Mouse (Mus musculus) retina, embryonic 14.5 days (tissue): ENCODE data around the gene 0610037L13Rik.

Experiments used
- DNase-seq: peaks from one replicate; pipeline ENCODE4 v3.0.0-alpha.2; 2015; ENCODE audit warnings: low spot score

0610037L13Rik gene

GRCm38 (mm10) chr4:107920336-107920735 is 30.7 kb downstream of the 0610037L13Rik start:
- no peak for DNase-seq

DNA sequence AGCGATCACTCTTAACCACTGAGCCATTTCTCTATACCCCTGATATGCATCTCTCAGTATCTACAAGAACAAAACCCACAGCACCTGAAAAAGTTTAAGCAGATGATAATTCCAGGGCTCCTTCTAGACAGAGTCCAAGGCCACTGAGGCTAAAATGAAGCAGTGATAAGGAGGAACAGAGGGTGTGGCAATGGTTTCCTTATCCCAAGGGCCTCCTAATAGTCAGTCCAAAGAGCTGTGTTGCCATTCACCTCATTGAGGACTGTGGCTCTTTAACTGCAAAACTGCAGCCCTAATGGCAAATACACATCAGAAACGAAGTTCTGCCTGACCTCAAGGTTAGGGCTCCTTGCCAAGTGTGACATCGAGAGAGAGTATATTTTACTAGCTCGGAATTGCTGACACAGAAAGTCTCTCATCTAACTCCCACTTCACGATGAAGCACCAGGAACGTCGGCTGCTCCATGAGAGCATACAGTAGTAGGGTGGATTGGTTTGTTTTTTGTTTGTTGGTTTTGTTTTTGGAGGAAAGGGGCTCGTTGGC is 31.6 kb downstream of the 0610037L13Rik start:
- no peak for DNase-seq

DNA sequence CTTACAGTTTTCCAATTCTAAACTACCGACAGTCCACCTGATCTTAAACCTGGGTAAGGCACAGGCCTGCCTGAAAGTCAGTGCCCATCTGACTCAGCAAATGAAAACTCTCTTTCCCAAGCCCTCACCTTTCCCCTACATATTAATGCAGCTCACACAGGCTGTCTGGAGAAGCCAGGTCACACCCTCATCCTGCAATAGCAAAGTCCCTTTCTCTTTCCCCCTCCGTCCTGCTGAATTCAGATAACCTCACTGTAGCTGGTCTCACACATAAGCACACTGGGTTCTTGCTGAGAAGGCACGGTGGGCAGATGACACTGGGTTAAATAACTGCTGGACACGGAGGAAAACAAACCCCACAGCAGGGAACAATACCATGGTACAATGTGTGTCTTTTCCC is 32.3 kb downstream of the 0610037L13Rik start:
- DNase-seq: no peak

DNA sequence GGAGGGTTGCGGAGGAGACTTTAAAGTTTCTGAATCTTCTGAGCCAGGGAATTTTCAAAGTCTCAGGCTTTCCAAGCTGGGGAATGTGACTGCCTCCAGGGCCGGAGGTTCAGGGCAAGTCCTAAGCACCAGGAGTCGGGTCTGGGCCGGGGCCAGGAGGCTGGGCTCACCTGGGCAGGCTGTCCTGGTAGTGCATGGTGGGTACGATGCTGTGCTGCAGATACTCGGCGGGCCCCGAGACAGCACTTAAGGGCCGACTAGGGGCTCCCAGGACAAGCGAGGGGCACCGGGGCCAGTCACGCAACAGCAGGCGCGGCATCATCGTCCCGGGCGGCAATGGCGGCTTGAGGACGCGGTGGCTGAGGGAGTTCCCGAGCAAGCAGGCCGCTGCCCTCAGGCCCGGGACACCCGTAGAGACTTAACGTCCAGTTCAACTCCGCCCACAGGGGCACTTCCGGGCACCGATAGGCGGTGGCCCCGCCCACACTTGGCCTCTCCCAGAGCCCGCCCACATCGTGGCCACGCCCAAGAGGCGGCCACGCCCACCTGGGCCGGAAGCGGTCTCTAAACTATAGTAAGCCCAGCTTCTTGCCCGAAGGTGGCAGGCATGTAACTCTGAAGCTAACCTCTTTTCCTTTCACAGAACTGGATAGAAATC is 33.7 kb downstream of the 0610037L13Rik start, which contains the start of gene Cpt2:
Cpt2 (minus strand) TSS at position 466 of the 658 bp plus-strand sequence.
- peak; percentile 98 for DNase-seq

DNA sequence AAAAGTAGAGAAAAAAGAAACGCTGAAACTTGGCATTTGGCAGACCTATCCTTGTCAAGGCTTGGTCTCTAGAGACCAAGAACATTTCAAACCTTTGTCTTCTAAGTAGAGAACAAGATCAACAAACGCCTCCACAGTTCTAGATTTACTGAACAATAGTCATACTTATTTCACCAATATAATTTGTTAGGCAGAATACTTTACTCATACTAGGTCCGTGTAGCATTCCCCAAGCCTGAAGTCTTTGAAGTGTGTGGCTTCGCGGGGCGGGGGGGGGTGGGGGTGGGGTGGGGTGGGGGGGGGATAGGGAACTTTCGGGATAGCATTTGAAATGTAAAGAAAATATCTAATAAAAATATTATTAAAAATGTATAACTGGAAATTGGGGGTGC is 34.2 kb downstream of the 0610037L13Rik start:
- no peak for DNase-seq

- DNase-seq: no peak
Measured at GRCm38 (mm10) chr4:107928269-107928668, 38.7 kb downstream of the 0610037L13Rik start.

- DNase-seq: no peak
Measured at GRCm38 (mm10) chr4:107928726-107929125, 39.1 kb downstream of the 0610037L13Rik start.

GRCm38 (mm10) chr4:107931453-107931852 is 41.8 kb downstream of the 0610037L13Rik start:
- DNase-seq: no peak

DNA sequence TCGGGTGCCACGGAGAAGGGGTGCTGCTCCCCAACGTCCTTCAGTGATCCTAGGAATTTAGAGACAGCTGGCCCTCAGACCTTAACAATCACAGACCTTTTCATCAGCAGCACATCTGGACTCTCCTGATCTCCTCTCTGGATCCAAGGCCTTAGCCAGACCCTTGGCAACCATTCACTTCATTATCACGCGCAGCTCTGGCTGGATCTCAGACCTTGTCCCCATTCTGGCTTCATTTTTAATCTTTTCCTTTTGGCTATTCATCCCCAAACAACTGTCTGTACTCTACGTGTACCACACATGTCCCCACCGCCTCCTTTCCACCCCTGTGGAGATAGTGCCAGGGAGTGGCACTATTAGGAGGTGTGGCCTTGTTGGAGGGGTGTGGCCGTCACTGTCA is 43.6 kb downstream of the 0610037L13Rik start:
- DNase-seq: no peak

DNA sequence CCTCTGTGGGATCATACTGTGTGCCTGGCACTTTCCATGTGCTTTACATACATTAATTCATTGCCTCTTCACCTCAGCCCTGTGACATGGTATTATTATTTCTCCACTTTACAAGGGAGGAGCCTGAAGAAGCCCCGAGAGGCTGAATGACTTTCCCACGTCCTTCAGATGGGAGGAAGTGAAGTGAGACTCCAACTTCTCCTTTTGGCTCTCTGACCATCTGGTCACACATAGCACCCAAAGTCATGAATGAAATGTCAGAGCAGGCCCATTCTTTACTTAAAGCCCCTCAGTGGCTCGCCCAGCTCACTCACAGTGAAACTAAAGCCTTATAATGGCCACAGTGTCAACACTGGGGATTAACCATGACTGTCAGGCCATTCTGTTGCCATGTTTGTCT is 45.6 kb downstream of the 0610037L13Rik start:
- no peak for DNase-seq

- peak; percentile 80 for DNase-seq
Measured at GRCm38 (mm10) chr4:107937338-107937737, 47.7 kb downstream of the 0610037L13Rik start.

DNA sequence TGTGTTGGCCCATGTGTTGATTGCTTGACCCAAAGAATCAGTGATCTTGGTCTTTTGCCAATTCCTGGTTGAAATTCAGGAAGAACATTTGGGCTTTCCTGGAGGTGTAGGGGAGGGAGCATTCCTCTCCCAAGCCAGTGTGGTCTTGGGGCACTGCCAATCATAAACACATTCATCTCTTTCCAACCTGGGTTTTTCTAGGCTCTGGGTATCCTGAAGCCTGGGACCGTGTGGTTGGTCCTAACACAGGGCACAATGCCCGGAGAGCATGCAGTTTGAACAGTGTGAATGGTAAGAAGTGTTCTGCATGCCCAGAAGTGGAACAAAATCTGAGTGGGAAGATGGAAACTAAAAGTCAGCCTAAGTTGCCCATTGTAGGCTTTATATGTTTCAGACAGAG is 48.5 kb downstream of the 0610037L13Rik start:
- no peak for DNase-seq

DNA sequence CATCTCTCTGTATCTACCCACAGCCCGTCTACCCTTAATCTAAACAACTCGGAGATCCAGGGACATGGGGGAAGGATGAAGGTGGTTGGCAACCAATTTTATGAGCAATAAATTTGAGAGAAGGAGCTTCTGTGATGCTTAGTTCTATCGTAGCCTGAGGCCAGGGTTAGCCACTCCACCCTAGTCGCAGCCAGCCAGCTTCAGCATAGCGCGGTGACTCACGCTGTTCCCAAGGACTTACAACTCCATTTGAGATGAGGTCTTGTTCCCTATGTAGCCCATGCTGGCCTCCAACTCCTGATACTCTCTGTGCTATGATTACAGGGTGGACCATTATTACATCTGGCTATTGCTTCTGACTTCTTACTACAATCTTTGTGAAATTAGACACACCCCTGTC is 53.1 kb downstream of the 0610037L13Rik start:
- no peak for DNase-seq

DNA sequence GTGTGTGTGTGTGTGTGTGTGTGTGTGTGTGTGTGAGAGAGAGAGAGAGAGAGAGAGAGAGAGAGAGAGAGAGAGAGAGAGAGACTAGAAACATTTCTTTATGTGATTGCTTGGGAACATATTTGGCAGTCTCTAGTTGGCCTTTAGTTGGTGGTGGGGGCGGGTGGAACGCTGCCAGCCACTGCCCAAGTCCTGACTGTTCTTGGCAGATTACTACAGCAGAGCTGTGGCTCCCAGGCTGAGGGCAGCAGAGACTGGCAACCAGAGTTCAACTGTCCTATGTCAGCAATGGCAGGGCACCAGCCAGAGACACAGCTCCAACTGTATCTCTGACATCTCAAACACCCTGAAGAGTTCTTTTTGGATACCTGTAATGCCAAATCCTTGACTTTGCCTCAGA is 54.5 kb downstream of the 0610037L13Rik start:
- DNase-seq: no peak
